Mouse (Mus musculus) left cerebral cortex, postnatal 4 days (tissue): ENCODE measurements around the gene Tas2r144. TPM values are rescaled to one million over a fixed set of nuclear protein-coding genes. Genes with fewer than 3 reads are reported as not detected.
A peak's percentile ranks its signal among the peaks of the same experiment; 100 is the strongest.

Experiments
- DNase-seq: peaks from one replicate; pipeline ENCODE4 v3.0.0-alpha.2; 2022
- intact Hi-C: fragments of 180-260 bp; cut with DNase I; formaldehyde crosslinking; loops from one replicate; pipeline ENCODE4 v1.15.1; 2025
- total RNA-seq, 2 experiments: library from RNA; stranded (reverse); gene quantifications; 2 replicates each; pipeline ENCODE4 v1.2.3; 2021

The Tas2r144 gene
- total RNA-seq, 2 experiments from 2014 or later = not detected

- intact Hi-C loops = loop anchor here (5.0 to 10.0 kb wide), 2 partner anchors 34 to 657 kb away; partner anchors contain the start of gene Ephb6
- DNase-seq = no peak
Observed at GRCm38 (mm10) chr6:42261524-42262170, 46.5 kb downstream of the Tas2r144 start, which contains the start of gene Tmem139. TSS of gene Tmem139 (plus strand) at chr6:42261970.

- intact Hi-C loops = loop anchor here (5.0 to 10.0 kb wide), 2 partner anchors 37 to 660 kb away; partner anchors contain the start of gene Ephb6
- DNase-seq = peak; percentile 99
Observed at GRCm38 (mm10) chr6:42264626-42265312, 49.6 kb downstream of the Tas2r144 start, which contains the start of gene Casp2. TSS of gene Casp2 (plus strand) at chr6:42264985.

Other genes with a start within 250 kb of the Tas2r144 start
- gene Sval3, start 247.2 kb upstream of the Tas2r144 start, total RNA-seq = not detected
- not detected for gene Sva, start 176.9 kb upstream of the Tas2r144 start, total RNA-seq
- not detected for gene Tas2r139, start 74.4 kb upstream of the Tas2r144 start, total RNA-seq
- gene Gstk1, start 30.6 kb downstream of the Tas2r144 start, total RNA-seq = 1 to 10 TPM; 3.4 to 4.1 TPM
- gene Tmem139, start 46.6 kb downstream of the Tas2r144 start, total RNA-seq = not detected
- 10 to 100 TPM; 45.5 to 49.7 TPM for gene Casp2, start 49.7 kb downstream of the Tas2r144 start, total RNA-seq
- gene Clcn1, start 71.4 kb downstream of the Tas2r144 start, total RNA-seq = 1 to 10 TPM; 6.6 to 7.7 TPM
- 10 to 100 TPM; 83.4 to 92.0 TPM for gene Fam131b, start 109.3 kb downstream of the Tas2r144 start, total RNA-seq
- 10 to 100 TPM; 43.9 to 49.8 TPM for gene Zyx, start 134.3 kb downstream of the Tas2r144 start, total RNA-seq
- gene Epha1, start 157.9 kb downstream of the Tas2r144 start, total RNA-seq = under 1 TPM; 0.14 to 0.18 TPM
- not detected for gene Tas2r143, start 184.9 kb downstream of the Tas2r144 start, total RNA-seq
- under 1 TPM in 1 of 2 experiments, not detected in 1; 0.36 TPM for gene Tas2r135, start 190.1 kb downstream of the Tas2r144 start, total RNA-seq
- gene Tas2r126, start 219.2 kb downstream of the Tas2r144 start, total RNA-seq = not detected
- not detected for gene Olfr458, start 249.9 kb downstream of the Tas2r144 start, total RNA-seq